Mouse (Mus musculus) midbrain, embryonic 12.5 days (tissue): Measurements from ENCODE around the gene Nudt16l1. TPM values are rescaled to one million over a fixed set of nuclear protein-coding genes. Genes with fewer than 3 reads are reported as not detected.
A peak's percentile ranks its signal among the peaks of the same experiment; 100 is the strongest.

Experiments used
- ATAC-seq: fragments of 200-750 bp; cut with Nextera tagmentation; 2 replicates; pipeline ENCODE4 v1.8.0; 2017; ENCODE audit warnings: low read depth, moderate TSS enrichment, moderate library complexity; ENCODE audit not compliant: low FRiP score
- H3K27ac ChIP-seq: fragments of 300-500 bp; sonication (generic); replicated peaks from 2 replicates; pipeline ENCODE4 v1.5.1; 2016; ENCODE audit warnings: mild to moderate bottlenecking
- H3K27me3 ChIP-seq: fragments of 300-500 bp; sonication (generic); 2 replicates; pipeline ENCODE4 v1.6.1; 2016; ENCODE audit warnings: mild to moderate bottlenecking
- H3K36me3 ChIP-seq: fragments of 300-500 bp; sonication (generic); 2 replicates; pipeline ENCODE4 v1.6.1; 2016
- H3K4me1 ChIP-seq: fragments of 300-500 bp; sonication (generic); 2 replicates; pipeline ENCODE4 v1.6.1; 2016
- H3K4me2 ChIP-seq: fragments of 300-500 bp; sonication (generic); replicated peaks from 2 replicates; pipeline ENCODE4 v1.6.1; 2016; ENCODE audit warnings: mild to moderate bottlenecking, moderate library complexity
- H3K4me3 ChIP-seq: fragments of 300-500 bp; sonication (generic); 2 replicates; pipeline ENCODE4 v1.5.1; 2016; ENCODE audit warnings: mild to moderate bottlenecking
- H3K9ac ChIP-seq: fragments of 300-500 bp; sonication (generic); replicated peaks from 2 replicates; pipeline ENCODE4 v1.6.1; 2016; ENCODE audit warnings: mild to moderate bottlenecking, moderate library complexity
- H3K9me3 ChIP-seq: fragments of 300-500 bp; sonication (generic); 2 replicates; pipeline ENCODE4 v1.6.1; 2016; ENCODE audit warnings: mild to moderate bottlenecking
- WGBS: fragments of 180-500 bp; shearing (Covaris S2); methylation state at CpG from one replicate; pipeline ENCODE4 v1.1.7; 2016; 5-methylcytosine and 5-hydroxymethylcytosine counted together
- polyA plus RNA-seq: library from polyadenylated mRNA; unstranded; fragments of >200 nt; fragmentation: Nextera tagmentation; extraction: Ambion mirVana; gene quantifications from 2 replicates; pipeline ENCODE4 v1.2.1, GENCODE M21; 2016

Gene Nudt16l1
- polyA plus RNA-seq, 1 experiment from 2014 or later: 124 TPM

- H3K9ac ChIP-seq: no peak overlapping the region
- H3K4me1 ChIP-seq: peaks cover 17% of the 10 kb centered on the region
- H3K36me3 ChIP-seq: peaks cover 74% of the 10 kb centered on the region
- no peaks in the 10 kb centered on the region for H3K27me3 ChIP-seq
- no peaks in the 10 kb centered on the region for H3K9me3 ChIP-seq
- peak overlapping the region; percentile 69; the same call in 1 of the 2 replicates for H3K4me3 ChIP-seq
- H3K27ac ChIP-seq: no peak overlapping the region
- ATAC-seq: no peak
- peak overlapping the region; percentile 88 for H3K4me2 ChIP-seq
- 95% methylated on average over 10 of the region's 10 CpGs for WGBS
These were observed 1.8 kb downstream of the Nudt16l1 start for GRCm38 (mm10) chr16:4940311-4940850.

GRCm38 (mm10) chr16:4941016-4941415 lies 2.5 kb downstream of the Nudt16l1 start:
- H3K4me2 ChIP-seq: no peak overlapping the region
- H3K4me1 ChIP-seq: peaks cover 17% of the 10 kb centered on the region
- H3K36me3 ChIP-seq: peaks cover 72% of the 10 kb centered on the region
- no peak overlapping the region for H3K4me3 ChIP-seq
- H3K27me3 ChIP-seq: no peaks in the 10 kb centered on the region
- no peak overlapping the region for H3K27ac ChIP-seq
- no peak overlapping the region for H3K9ac ChIP-seq
- ATAC-seq: no peak
- H3K9me3 ChIP-seq: no peaks in the 10 kb centered on the region

- no peak overlapping the region for H3K27ac ChIP-seq
- WGBS: 95% methylated on average over 8 of the region's 8 CpGs
- H3K9ac ChIP-seq: no peak overlapping the region
- no peak overlapping the region for H3K4me2 ChIP-seq
- H3K36me3 ChIP-seq: peaks cover 75% of the 10 kb centered on the region
- H3K4me1 ChIP-seq: peaks cover 17% of the 10 kb centered on the region
- ATAC-seq: no peak
- H3K27me3 ChIP-seq: no peaks in the 10 kb centered on the region
- H3K9me3 ChIP-seq: no peaks in the 10 kb centered on the region
- no peak overlapping the region for H3K4me3 ChIP-seq
These were observed 4.3 kb downstream of the Nudt16l1 start for GRCm38 (mm10) chr16:4942868-4943267.

GRCm38 (mm10) chr16:4943431-4943830 lies 4.9 kb downstream of the Nudt16l1 start:
- Histone ChIP-seq H3K27me3 (no peaks in the 10 kb centered on the region), H3K9ac (no peak overlapping the region), H3K4me3 (no peak overlapping the region), H3K36me3 (peaks cover 81% of the 10 kb centered on the region), H3K9me3 (no peaks in the 10 kb centered on the region), H3K27ac (no peak overlapping the region), H3K4me2 (no peak overlapping the region), H3K4me1 (peaks cover 14% of the 10 kb centered on the region)
- 96% methylated on average over 3 of the region's 3 CpGs for WGBS
- no peak for ATAC-seq

- WGBS: 78% methylated on average over 4 of the region's 4 CpGs
These were observed 6.9 kb downstream of the Nudt16l1 start for GRCm38 (mm10) chr16:4945415-4945814.

GRCm38 (mm10) chr16:4946155-4946554 lies 7.6 kb downstream of the Nudt16l1 start:
- H3K4me1 ChIP-seq: no peaks in the 10 kb centered on the region
- H3K27ac ChIP-seq: no peak overlapping the region
- WGBS: 93% methylated on average over 3 of the region's 3 CpGs
- H3K4me3 ChIP-seq: no peak overlapping the region
- no peaks in the 10 kb centered on the region for H3K27me3 ChIP-seq
- ATAC-seq: no peak
- peaks cover 87% of the 10 kb centered on the region for H3K36me3 ChIP-seq
- no peak overlapping the region for H3K9ac ChIP-seq
- H3K4me2 ChIP-seq: no peak overlapping the region
- no peaks in the 10 kb centered on the region for H3K9me3 ChIP-seq

More at GRCm38 (mm10) chr16:4945415-4945814, 6.9 kb downstream of the Nudt16l1 start:
- H3K4me3 ChIP-seq: no peak overlapping the region
- H3K4me1 ChIP-seq: peaks cover 1% of the 10 kb centered on the region; the same call in 1 of the 2 replicates
- peaks cover 88% of the 10 kb centered on the region for H3K36me3 ChIP-seq
- ATAC-seq: no peak
- H3K9ac ChIP-seq: no peak overlapping the region
- no peaks in the 10 kb centered on the region for H3K27me3 ChIP-seq
- H3K4me2 ChIP-seq: no peak overlapping the region
- no peak overlapping the region for H3K27ac ChIP-seq
- H3K9me3 ChIP-seq: no peaks in the 10 kb centered on the region

GRCm38 (mm10) chr16:4947378-4947777 lies 8.8 kb downstream of the Nudt16l1 start:
- Histone ChIP-seq H3K36me3 (peaks cover 86% of the 10 kb centered on the region), H3K4me3 (no peak overlapping the region), H3K4me2 (no peak overlapping the region), H3K9me3 (no peaks in the 10 kb centered on the region), H3K27ac (no peak overlapping the region), H3K4me1 (no peaks in the 10 kb centered on the region), H3K27me3 (no peaks in the 10 kb centered on the region), H3K9ac (no peak overlapping the region)
- 82% methylated on average over 4 of the region's 4 CpGs for WGBS
- ATAC-seq: no peak

GRCm38 (mm10) chr16:4956609-4957008 lies 18.0 kb downstream of the Nudt16l1 start:
- no peak overlapping the region for H3K27ac ChIP-seq
- no peak overlapping the region for H3K4me2 ChIP-seq
- no peaks in the 10 kb centered on the region for H3K9me3 ChIP-seq
- no peak for ATAC-seq
- H3K4me1 ChIP-seq: no peaks in the 10 kb centered on the region
- H3K27me3 ChIP-seq: no peaks in the 10 kb centered on the region
- WGBS: 88% methylated on average over 3 of the region's 3 CpGs
- peaks cover 72% of the 10 kb centered on the region for H3K36me3 ChIP-seq
- H3K9ac ChIP-seq: no peak overlapping the region
- no peak overlapping the region for H3K4me3 ChIP-seq

GRCm38 (mm10) chr16:4957446-4957845 lies 18.9 kb downstream of the Nudt16l1 start:
- peaks cover 4% of the 10 kb centered on the region; the same call in 1 of the 2 replicates for H3K4me1 ChIP-seq
- no peak overlapping the region for H3K4me2 ChIP-seq
- H3K36me3 ChIP-seq: peaks cover 65% of the 10 kb centered on the region
- H3K27me3 ChIP-seq: no peaks in the 10 kb centered on the region
- H3K4me3 ChIP-seq: no peak overlapping the region
- no peak for ATAC-seq
- no peak overlapping the region for H3K9ac ChIP-seq
- H3K9me3 ChIP-seq: no peaks in the 10 kb centered on the region
- 94% methylated on average over 3 of the region's 3 CpGs for WGBS
- H3K27ac ChIP-seq: no peak overlapping the region

GRCm38 (mm10) chr16:4960260-4960659 lies 21.7 kb downstream of the Nudt16l1 start:
- ATAC-seq: no peak
- H3K9me3 ChIP-seq: no peaks in the 10 kb centered on the region
- no peak overlapping the region for H3K4me3 ChIP-seq
- H3K27me3 ChIP-seq: no peaks in the 10 kb centered on the region
- WGBS: 90% methylated on average over 8 of the region's 8 CpGs
- H3K9ac ChIP-seq: no peak overlapping the region
- no peak overlapping the region for H3K4me2 ChIP-seq
- H3K36me3 ChIP-seq: peaks cover 37% of the 10 kb centered on the region
- no peak overlapping the region for H3K27ac ChIP-seq
- H3K4me1 ChIP-seq: peaks cover 18% of the 10 kb centered on the region

GRCm38 (mm10) chr16:4963346-4963745 lies 24.8 kb downstream of the Nudt16l1 start:
- Histone ChIP-seq H3K4me1 (peaks cover 19% of the 10 kb centered on the region), H3K9me3 (no peaks in the 10 kb centered on the region), H3K27ac (no peak overlapping the region), H3K36me3 (peaks cover 13% of the 10 kb centered on the region), H3K4me2 (peak overlapping the region; percentile 80), H3K4me3 (peak overlapping the region; percentile 95), H3K27me3 (no peaks in the 10 kb centered on the region), H3K9ac (peak overlapping the region; percentile 81)
- WGBS: 51% methylated on average over 9 of the region's 9 CpGs
- ATAC-seq: no peak

- peak; percentile 98 for ATAC-seq
These were observed 25.5 kb downstream of the Nudt16l1 start, which contains the start of gene Anks3 for GRCm38 (mm10) chr16:4963797-4964709. Gene Anks3 (minus strand): TSS chr16:4964205.

More at GRCm38 (mm10) chr16:4963797-4964709, 25.5 kb downstream of the Nudt16l1 start, which contains the start of gene Anks3:
- H3K9ac ChIP-seq: peak within 1 kb of the TSS; percentile 81
- peak within 1 kb of the TSS; percentile 80 for H3K4me2 ChIP-seq
- WGBS: under 1% methylated on average over 74 of the region's 76 CpGs
- no peaks in the 10 kb centered on the region for H3K9me3 ChIP-seq
- peak within 1 kb of the TSS; percentile 95 for H3K4me3 ChIP-seq
- peak within 1 kb of the TSS; percentile 88 for H3K27ac ChIP-seq
- no peaks in the 10 kb centered on the region for H3K27me3 ChIP-seq
- peaks cover 19% of the 10 kb centered on the region for H3K4me1 ChIP-seq
- peaks cover 13% of the 10 kb centered on the region for H3K36me3 ChIP-seq
